Mouse (Mus musculus) B cell, adult 2 months (primary cell): ENCODE measurements around the gene Rbfox2.
"Not testable (repeated sequence)": the region's sequence is repeated elsewhere in the genome, so short reads cannot be mapped to it uniquely, and the experiment has no call there.

Experiments used
- DNase-seq, 2 experiments: peaks; one replicate each; pipeline ENCODE4 v3.0.0; 2022

Gene Rbfox2

DNA sequence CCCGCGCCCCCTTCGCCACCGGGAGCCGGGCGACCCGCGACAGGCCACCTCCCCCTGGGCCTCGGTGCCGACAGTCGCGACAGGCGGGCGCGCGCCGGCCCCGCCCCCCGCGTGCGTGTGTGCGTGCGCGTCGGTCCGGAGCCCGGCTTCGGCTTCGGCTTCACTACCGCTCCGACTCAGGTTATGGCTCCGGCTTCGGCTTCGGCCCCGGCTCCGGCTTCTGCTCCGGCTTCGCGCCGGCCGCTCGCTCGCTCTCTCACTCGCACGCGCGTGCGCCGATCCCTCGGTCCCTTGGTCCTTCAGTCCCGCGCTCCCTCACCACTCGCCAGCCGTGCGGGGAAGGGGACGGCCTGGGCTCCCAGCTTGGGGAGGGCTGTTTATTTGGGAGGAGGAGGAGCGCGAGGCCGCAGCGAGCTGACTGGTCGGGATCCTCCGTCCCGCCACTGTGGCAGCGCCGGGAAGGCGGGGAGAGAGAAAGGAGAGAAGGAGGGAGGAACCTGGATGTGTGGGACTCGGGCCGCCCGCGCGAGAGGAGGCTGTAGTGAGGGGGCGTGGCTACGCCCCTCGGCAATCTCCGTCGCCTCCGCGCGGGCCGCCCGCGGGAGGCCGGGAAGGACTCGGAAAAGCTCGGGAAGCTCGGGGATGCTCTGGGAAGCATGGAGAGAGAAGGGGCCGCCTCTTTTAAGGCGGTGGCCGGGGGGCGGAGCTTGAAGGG lies at the start of gene Rbfox2:
TSS of gene Rbfox2 (minus strand) at position 458 of the 715 bp plus-strand sequence.
- peak; percentile 20 to 22 for DNase-seq

- DNase-seq = no peak
Observed at GRCm38 (mm10) chr15:77356248-77356810, 49.5 kb upstream of the Rbfox2 start.

DNA sequence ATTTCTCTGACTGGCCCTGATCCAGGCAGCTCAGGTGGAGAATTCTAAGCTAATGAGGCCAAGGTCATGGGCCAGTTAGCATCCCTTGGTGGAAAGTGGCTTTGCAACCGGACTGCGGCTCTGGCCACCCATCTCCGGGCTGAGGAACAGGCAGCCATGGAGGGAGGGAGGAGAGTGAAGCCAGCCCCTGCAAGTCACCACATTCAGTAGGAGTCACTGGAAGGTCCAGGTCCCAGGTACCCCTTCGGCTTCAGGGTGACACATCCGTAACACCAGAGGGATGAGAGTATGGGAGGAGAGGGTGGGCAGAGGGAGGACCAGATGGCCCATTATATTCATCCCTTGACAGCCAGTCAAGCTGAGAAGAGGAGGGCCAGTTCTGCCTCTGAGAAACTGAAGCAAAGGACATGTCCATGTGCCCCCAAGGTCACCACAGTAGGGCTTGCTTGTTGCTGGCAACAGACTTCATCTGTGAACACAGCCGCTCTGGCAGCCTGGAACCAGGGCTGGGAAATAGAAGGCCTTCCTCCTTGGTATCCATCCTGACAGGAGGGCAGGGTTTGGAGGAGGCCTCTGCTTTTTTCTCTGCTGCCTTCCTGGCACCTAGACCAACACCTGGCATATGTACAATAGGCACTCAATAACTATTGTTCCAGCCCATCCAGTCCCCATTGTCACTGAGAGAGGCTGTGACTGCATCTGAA lies 48.2 kb upstream of the Rbfox2 start:
- DNase-seq = no peak

- no peak for DNase-seq
Observed at GRCm38 (mm10) chr15:77354496-77354847, 47.7 kb upstream of the Rbfox2 start.

DNA sequence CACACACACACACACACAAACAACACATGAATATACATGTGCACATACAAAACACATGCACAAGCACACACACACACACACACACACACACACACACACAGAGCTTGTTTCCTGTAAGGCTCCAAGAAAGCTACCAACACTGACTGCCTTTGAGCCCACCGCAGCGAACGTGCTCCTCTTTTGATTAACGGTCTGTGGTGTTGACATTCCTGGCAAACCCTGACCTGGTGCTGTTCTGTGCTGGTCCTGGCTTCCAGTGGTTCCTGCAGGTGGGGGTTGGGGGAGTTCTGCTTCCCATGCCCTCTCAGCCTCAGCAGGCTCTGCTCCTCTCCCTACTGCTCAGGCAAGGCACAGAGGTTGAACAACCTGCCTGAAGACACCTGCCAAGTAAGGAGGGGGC lies 47.0 kb upstream of the Rbfox2 start:
- no peak for DNase-seq

GRCm38 (mm10) chr15:77352863-77353262 lies 46.1 kb upstream of the Rbfox2 start:
- no peak for DNase-seq

GRCm38 (mm10) chr15:77350117-77350516 lies 43.3 kb upstream of the Rbfox2 start:
- DNase-seq = no peak

GRCm38 (mm10) chr15:77348146-77348545 lies 41.3 kb upstream of the Rbfox2 start:
- no peak for DNase-seq

DNA sequence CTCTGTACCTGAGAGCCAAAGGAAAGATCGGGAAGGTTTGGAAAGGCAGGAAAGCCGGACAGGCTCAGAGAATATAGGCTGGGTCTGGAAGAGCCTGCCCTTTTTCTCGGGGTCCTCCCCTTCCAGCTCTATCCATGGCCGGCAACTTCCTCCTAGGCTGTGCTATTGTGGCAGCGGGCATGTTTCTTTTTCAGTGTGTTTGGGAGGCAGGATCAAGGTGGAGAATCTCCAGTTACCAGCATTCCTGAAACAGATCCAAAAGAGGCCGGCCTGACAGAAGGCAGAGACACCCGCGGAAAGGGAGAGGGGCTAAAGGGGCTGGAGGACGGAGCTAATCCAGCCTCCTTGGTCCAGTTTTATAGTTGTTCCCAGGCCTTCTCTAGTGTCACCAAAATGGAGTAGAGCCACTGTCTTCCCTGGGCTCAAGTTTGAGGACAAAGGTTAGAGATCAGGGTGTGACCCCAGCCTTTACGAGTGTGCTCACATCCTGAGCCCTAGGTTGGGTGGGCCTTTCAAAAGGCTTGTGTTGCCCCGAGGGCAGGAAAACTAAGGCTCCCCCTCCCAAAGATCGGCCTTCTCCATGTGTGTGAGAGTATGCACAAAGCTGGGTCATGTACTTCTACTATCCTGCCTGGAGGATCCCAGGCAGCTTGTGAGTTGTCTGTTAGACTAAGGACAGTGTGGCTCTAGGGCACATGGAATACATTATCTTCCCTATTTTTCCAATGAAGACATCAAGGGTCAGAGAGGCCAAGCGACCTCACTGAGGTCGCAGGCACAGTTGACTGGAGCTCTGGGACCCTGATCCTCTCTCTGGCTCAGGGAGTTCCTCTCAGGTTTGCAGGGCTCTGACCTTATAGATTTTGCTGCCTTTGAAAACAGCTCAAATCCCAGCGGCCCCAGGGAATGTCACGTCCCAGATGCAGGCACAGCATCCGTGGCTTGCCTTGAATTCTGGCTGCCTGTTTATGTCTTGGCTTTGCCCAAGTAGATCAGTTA lies 37.6 kb upstream of the Rbfox2 start:
- no peak for DNase-seq

- DNase-seq = peak; percentile 32 to 35
Observed at GRCm38 (mm10) chr15:77343527-77344091, 36.8 kb upstream of the Rbfox2 start.

DNA sequence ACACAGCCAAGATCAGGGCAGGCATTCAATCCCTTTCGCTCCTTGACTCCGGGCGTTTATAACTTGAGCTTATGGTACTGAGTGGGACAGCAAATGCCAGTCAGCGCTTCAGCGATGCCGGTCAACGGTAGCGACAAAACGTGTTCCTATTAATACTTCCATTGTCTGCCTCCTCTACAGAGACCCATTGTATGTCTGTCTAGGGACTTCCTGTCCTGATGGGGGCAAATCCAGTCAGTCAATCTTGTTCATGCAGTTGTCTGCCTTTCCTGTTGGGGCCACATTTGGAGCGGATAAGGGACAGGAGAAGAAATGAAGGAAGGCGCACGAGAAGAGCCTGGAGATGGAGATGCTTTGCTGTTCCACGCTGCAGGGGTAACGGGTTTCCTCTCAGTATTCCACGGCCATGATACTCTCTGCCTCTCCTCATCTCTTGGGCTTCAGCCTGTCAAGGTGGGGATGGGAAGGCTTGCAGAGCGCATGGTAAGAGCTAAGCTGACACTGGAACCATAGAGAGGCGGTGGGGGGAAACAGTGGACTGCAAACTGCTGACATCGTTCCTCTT lies 36.2 kb upstream of the Rbfox2 start:
- DNase-seq = no peak

- DNase-seq = no peak
Observed at GRCm38 (mm10) chr15:77342005-77342404, 35.2 kb upstream of the Rbfox2 start.

DNA sequence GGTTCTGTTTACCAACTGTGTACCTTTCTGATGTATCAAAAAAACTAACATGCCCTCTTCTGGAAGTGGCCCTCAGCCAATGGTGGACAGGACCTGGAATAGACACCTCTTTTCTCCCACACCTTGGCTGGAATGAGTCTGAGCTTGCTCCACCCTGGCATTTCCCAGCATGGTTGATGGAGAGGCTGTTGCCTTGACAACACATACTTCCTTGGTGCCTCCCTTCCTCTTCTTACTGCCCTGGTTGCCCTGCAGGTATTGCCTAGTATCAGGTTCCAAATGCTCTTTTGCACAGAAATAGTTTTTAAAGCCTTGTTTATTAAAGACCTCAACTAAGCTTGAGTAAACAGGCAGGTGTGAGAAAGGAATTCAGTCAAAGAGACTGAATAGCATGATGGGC lies 33.8 kb upstream of the Rbfox2 start:
- DNase-seq = no peak

- DNase-seq = no peak
Observed at GRCm38 (mm10) chr15:77338924-77339429, 32.2 kb upstream of the Rbfox2 start.

- no peak for DNase-seq
Observed at GRCm38 (mm10) chr15:77338451-77338850, 31.6 kb upstream of the Rbfox2 start.

DNA sequence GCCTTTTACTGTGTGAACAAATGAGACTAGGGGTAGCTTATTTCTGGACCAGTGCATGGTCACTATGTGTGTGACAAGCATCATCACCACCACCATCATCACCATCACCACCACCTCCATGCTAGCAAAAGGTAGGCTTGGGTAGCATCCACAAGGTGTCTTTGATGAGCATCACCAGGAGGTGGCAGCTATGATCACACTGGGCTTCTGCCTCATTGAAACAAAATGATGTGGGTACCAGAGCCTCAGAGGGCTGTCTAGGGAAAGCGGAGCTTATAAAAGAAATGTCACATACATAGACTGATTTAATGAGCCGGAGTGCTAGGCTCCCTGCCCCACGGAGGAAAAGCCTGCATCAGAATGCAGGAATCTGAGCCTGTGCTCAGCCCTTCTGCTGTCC lies 31.1 kb upstream of the Rbfox2 start:
- DNase-seq = no peak

GRCm38 (mm10) chr15:77336968-77337341 lies 30.2 kb upstream of the Rbfox2 start:
- DNase-seq = no peak

GRCm38 (mm10) chr15:77336287-77336967 lies 29.6 kb upstream of the Rbfox2 start:
- DNase-seq = peak; percentile 22 to 24

DNA sequence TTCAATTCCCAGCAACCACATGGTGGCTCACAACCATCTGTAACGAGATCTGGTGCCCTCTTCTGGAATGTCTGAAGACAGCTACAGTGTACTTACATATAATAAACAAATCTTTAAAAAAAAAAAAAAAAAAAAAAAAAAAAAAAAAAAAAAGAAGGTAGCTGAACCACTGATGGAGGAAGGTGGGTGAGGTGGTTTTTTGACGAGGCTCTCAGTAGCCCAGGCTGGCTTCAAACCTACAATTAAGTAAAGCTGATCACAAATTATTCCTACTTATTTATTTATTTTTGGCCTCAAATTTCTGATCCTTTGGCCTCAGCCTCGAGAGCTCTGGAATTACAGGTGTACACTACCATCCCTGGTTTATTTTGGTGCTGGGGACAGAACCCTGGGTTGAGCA lies 28.4 kb upstream of the Rbfox2 start:
- DNase-seq = not testable (repeated sequence)

DNA sequence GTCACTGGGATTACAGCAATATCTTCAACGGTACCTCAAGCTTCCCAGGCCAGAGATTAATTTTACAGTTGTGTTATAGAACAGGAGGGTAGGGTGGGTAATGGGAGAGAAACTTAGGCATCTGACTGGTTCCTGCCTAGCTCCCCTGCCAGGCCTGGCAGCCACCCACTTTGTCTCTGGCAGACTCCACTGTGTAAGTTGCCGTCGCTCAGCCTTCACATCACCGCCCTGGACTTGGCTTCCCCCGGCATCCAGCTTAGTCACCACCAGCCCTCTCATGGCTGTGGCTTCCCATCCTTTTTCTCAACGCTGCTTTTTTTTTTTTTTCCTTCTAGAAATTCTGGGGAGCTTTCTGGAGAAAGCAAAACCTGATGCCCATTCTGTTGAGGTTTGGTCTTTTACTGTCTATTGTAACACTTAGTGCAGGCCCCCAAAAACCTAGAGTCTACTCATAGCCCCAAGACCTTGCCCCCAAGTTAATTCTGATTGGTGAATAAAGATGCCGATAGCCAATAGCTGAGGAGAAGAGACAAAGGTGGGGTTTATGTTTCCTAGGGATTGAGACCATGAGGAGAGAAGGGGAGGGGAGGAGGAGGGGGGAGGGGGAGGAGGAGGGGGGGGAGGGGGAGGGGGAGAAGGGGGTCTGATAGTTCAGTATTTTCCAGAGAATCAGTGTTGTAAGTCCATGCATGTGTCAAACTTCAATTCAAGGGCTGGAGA lies 25.6 kb upstream of the Rbfox2 start:
- no peak for DNase-seq

- no peak for DNase-seq
Observed at GRCm38 (mm10) chr15:77331444-77331843, 24.6 kb upstream of the Rbfox2 start.
